Mouse (Mus musculus) thymus, adult 2 months (tissue): ENCODE data around the gene Zer1.

Source experiments
- CTCF ChIP-seq: fragments of 200-500 bp; IDR thresholded peaks from 2 replicates; pipeline ENCODE4 v1.5.1; 2012; ENCODE audit warnings: mild to moderate bottlenecking, control low read depth, low read length, moderate library complexity, borderline replicate concordance; ENCODE audit not compliant: control insufficient read depth, poor library complexity, insufficient read depth; ENCODE audit errors: extremely low read depth
- POLR2A ChIP-seq: fragments of 200-500 bp; IDR thresholded peaks from 2 replicates; pipeline ENCODE4 v1.6.1; 2012; ENCODE audit warnings: mild to moderate bottlenecking, low read length, control low read depth, moderate library complexity; ENCODE audit not compliant: control insufficient read depth, poor library complexity, insufficient read depth; ENCODE audit errors: extremely low read depth

GRCm38 (mm10) chr2:30107646-30108045 is 16.7 kb downstream of the Zer1 start:
- TF ChIP-seq POLR2A (no peak), CTCF (no peak)
